Mouse (Mus musculus) liver, adult (tissue): ENCODE data around the gene Arid3a.

Experiments used
- GATA4 ChIP-seq: IDR thresholded peaks from 2 replicates; pipeline ENCODE4 v1.6.1; 2014; ENCODE audit warnings: mild to moderate bottlenecking, low read length; ENCODE audit not compliant: insufficient replicate concordance

Gene Arid3a

DNA sequence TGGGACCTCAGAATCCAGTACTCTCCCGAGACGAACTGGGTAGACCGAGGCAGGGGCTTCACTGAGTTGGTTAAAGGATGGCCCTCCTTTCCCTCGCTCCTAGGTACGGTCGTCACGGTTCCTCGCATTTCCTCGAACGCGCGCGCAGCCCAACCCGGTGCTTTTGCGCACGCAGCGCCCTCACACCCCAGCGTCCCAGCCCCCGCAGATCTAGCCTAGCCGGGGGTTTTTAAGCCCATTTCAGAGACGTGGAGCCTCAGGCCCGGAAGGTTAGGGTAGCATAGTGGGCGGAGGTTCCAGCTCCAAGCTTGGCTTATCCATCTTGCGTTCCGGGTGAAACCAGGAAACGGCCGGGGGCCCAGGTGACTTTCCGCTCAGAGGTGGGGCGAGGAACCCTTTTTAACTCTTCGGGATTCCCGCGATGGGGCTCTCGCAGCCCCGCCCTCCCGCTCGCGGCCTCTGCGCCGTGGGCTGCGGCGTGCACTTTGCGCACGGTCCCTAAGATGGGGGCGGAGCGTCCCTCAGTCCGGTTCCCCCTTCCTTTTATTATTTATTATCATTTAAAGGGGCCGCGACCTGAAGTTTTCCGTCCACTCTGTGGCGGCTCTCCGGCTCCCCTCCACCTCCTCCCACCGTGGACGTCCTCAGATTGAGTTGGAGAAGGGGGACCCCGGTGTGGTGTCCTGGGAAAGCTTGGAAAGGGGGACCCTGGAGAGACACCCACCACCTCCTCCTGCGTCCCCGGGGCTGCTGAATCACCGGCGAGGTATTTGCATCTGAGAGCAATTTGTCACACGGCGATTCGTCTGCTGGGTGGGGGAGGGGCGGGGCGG, at the start of gene Arid3a:
Arid3a (plus strand) TSS at position 553 of the 833 bp plus-strand sequence.
- peak; percentile 51; the same call in 1 of the 2 replicates for TF ChIP-seq GATA4

GRCm38 (mm10) chr10:79877174-79877573, 49.7 kb upstream of the Arid3a start:
- no peak for TF ChIP-seq GATA4

DNA sequence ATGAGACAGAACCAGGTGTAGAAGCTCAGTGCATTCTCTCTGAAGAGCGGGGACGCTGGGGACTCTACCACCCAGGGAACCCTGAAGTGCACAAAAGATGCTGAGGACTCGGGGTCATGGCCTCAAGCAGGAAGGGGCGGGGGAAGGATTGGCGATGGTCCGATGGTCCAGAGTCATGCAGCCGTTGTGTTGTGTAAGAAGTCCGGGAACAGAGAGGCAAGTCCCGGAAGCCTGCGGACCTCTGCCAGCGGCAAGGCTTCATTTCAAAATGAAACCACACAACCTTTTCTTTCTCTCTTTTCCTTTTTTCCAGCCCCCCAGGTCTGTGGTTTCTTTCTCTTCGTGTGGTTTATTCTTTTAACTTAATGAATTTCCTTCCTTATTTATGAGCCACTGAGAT, 49.1 kb upstream of the Arid3a start:
- TF ChIP-seq GATA4, result no peak

DNA sequence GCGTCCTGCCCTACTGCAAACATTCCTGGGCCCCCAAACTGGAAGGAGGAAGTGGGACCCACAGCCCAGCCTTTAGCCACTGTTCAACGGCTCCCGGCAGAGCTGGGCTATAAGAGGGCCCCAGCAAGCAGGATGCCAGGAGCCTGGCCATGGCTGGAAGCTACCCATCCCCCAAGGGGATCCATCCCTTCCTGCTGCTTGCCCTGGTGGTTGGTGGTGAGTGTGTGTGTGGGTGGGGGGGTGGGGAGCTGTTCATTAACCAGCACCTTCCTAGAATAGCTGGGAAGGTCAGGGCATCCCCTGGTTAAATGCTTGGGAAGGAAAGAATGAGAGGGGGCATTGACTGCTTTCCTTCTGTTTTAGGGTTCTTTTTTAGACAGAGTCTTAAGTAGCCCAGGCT, 47.3 kb upstream of the Arid3a start:
- TF ChIP-seq GATA4, result no peak

GRCm38 (mm10) chr10:79880721-79881120, 46.1 kb upstream of the Arid3a start:
- TF ChIP-seq GATA4, result no peak

- TF ChIP-seq GATA4, result no peak
Observed at GRCm38 (mm10) chr10:79881981-79882380, 44.9 kb upstream of the Arid3a start.

- TF ChIP-seq GATA4, result no peak
Observed at GRCm38 (mm10) chr10:79883297-79884084, 43.4 kb upstream of the Arid3a start.

- TF ChIP-seq GATA4, result no peak
Observed at GRCm38 (mm10) chr10:79884446-79884845, 42.4 kb upstream of the Arid3a start.

GRCm38 (mm10) chr10:79886054-79886453, 40.8 kb upstream of the Arid3a start, which contains the start of gene Elane:
Elane (plus strand) TSS chr10:79886247.
- TF ChIP-seq GATA4, result no peak

- no peak for TF ChIP-seq GATA4
Observed at GRCm38 (mm10) chr10:79886611-79887010, 40.2 kb upstream of the Arid3a start.

DNA sequence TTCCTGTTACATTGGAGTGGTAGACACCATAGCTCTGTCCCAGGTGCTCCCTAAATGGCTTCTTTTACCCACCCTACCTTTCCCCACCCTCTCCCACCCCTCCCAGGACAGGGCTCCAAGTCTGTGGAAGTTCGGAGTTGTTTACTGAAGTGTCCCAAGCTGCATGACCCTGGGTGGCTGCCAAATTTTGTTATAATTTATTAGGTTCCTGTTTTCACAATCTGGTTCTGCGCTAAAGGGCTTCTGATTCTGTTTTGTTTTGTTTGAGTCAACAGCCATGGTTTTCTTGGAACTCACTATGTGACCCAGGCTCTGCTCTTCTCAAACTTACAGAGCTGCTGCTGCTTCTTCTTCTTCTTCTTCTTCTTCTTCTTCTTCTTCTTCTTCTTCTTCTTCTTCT, 37.5 kb upstream of the Arid3a start:
- TF ChIP-seq GATA4, result no peak

- no peak for TF ChIP-seq GATA4
Observed at GRCm38 (mm10) chr10:79890670-79891069, 36.2 kb upstream of the Arid3a start, which contains the start of gene Cfd. Cfd (plus strand) TSS chr10:79890853.

DNA sequence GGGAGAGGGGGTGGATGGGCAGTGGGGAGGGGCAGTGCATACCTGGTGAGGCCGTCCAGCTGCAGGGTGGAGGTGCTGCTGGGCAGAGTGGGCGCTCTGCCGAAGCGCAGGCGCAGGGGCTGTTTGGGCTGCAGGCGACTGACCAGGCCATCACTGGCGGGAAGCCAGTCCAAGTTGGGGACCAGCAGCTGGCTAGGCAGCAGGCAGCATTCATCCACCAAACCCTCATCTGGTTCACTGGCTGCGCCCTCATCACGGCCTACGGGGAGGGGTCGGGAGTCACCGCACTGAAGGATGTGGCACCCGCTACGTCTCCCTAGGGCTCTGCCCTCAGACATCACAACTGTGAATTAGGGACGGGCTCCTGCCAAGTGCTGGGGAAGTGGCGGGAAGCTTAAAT, 30.5 kb upstream of the Arid3a start:
- no peak for TF ChIP-seq GATA4

DNA sequence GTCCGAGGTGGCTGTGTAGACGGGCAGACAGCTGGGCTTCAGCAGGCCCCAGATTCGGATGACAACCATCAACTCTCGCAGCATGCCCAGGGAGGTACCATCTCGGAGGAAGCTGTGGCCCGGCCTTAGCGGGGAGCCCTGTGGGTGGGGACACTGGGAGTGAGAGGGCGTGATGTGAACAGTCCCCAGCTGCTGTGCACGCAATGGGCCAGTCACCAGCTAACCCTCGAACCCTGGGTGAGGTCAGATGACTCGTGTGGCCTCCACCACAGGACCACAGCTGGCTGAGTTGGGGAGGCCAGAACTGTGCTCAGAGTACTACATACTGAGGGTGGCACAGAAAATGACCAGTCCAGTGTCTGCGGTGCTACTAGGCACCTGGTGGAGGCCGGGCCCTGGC, 30.0 kb upstream of the Arid3a start:
- TF ChIP-seq GATA4, result no peak

DNA sequence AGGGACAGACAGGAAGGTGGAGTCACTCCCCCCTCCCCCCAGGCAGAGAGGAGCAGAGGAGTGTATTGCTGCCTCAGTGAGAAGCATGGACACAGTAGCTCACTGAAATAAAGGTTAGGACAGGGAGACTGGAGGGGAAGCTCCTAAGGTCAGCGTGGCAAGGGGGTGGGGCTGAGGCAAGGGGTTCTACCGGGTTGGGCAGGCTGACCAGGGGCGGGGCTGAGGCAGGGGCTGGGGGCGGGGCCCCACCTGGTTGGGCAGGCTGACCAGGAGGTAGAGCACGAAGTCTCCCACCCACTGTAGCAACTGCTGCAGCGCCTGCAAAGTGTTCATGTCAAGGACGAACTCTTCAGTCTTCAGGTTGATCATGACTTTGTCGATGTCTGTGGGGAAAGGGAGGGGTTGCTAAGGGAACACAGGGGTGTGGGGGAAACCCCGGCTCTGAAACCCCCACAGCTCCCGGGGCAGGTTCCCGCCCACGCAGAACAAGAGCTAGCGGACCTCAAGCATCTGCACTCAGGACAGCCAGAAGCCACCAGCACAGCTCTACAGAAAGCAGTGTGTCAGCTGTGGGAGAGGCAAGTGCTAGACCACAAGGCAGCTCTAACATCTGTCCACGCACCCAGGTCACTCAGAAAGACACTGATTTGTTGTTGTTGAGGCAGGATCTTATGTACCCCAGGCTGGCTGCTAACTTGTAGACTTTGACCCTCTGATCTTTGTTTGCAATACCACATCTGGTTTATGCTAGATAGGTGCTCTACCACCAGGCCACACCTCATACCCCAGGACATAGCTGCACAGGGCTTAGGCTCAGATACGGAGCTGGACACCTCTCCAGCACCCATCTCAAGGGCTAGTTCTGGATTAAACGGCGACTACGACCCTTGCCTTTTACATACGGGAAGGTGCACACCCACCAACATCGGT, 29.3 kb upstream of the Arid3a start:
- no peak for TF ChIP-seq GATA4
